Mouse (Mus musculus) left cerebral cortex, adult 8-10 months (tissue): ENCODE measurements around the gene Casd1. TPM values are rescaled to one million over a fixed set of nuclear protein-coding genes. Genes with fewer than 3 reads are reported as not detected.
"Not testable (repeated sequence)": the region's sequence is repeated elsewhere in the genome, so short reads cannot be mapped to it uniquely, and the experiment has no call there.

Experiments used
- DNase-seq, 2 experiments: peaks; one replicate each; pipeline ENCODE4 v3.0.0; 2022; ENCODE audit warnings: low spot score in 2 of 2
- total RNA-seq, 4 experiments: library from RNA; stranded (reverse); gene quantifications; 2 replicates each; pipeline ENCODE4 v1.2.4; 2022

Casd1 gene
- total RNA-seq, 4 experiments from 2014 or later: 46.5 to 58.8 (median 52.6) TPM

- no peak for DNase-seq
Observed at GRCm38 (mm10) chr6:4611853-4612252, 11.2 kb downstream of the Casd1 start.

GRCm38 (mm10) chr6:4612431-4612830, 11.8 kb downstream of the Casd1 start:
- no peak for DNase-seq

GRCm38 (mm10) chr6:4617911-4618310, 17.3 kb downstream of the Casd1 start:
- no peak for DNase-seq

GRCm38 (mm10) chr6:4631464-4631863, 30.8 kb downstream of the Casd1 start:
- no peak for DNase-seq

- no peak for DNase-seq
Observed at GRCm38 (mm10) chr6:4633189-4633588, 32.5 kb downstream of the Casd1 start.

GRCm38 (mm10) chr6:4634804-4635203, 34.2 kb downstream of the Casd1 start:
- DNase-seq: no peak

GRCm38 (mm10) chr6:4642068-4642467, 41.4 kb downstream of the Casd1 start:
- DNase-seq: no peak

GRCm38 (mm10) chr6:4647351-4647750, 46.7 kb downstream of the Casd1 start:
- no peak for DNase-seq

GRCm38 (mm10) chr6:4652596-4653134, 52.0 kb downstream of the Casd1 start:
- DNase-seq: no peak

GRCm38 (mm10) chr6:4653741-4654140, 53.1 kb downstream of the Casd1 start:
- DNase-seq: not testable (repeated sequence)

GRCm38 (mm10) chr6:4655466-4655865, 54.8 kb downstream of the Casd1 start:
- no peak for DNase-seq

GRCm38 (mm10) chr6:4655924-4656323, 55.3 kb downstream of the Casd1 start:
- no peak for DNase-seq

- no peak for DNase-seq
Observed at GRCm38 (mm10) chr6:4658861-4659260, 58.2 kb downstream of the Casd1 start.

- DNase-seq: no peak
Observed at GRCm38 (mm10) chr6:4663516-4663915, 62.9 kb downstream of the Casd1 start.

- DNase-seq: no peak
Observed at GRCm38 (mm10) chr6:4664313-4664712, 63.7 kb downstream of the Casd1 start.

- no peak for DNase-seq
Observed at GRCm38 (mm10) chr6:4665154-4665553, 64.5 kb downstream of the Casd1 start.

- DNase-seq: no peak
Observed at GRCm38 (mm10) chr6:4677356-4677761, 76.7 kb downstream of the Casd1 start.

GRCm38 (mm10) chr6:4679981-4680380, 79.3 kb downstream of the Casd1 start:
- no peak for DNase-seq

- no peak for DNase-seq
Observed at GRCm38 (mm10) chr6:4680576-4680975, 79.9 kb downstream of the Casd1 start.

GRCm38 (mm10) chr6:4684706-4685340, 84.2 kb downstream of the Casd1 start:
- no peak for DNase-seq

GRCm38 (mm10) chr6:4690438-4690837, 89.8 kb downstream of the Casd1 start:
- DNase-seq: no peak
